Mouse (Mus musculus): Measurements from ENCODE around the gene Slc34a3. TPM values are rescaled to one million over a fixed set of nuclear protein-coding genes. Genes with fewer than 3 reads are reported as not detected.

The Slc34a3 gene
- total and polyA plus RNA-seq, 3 experiments = 0.03 to 0.04 TPM; not detected in 1

DNA sequence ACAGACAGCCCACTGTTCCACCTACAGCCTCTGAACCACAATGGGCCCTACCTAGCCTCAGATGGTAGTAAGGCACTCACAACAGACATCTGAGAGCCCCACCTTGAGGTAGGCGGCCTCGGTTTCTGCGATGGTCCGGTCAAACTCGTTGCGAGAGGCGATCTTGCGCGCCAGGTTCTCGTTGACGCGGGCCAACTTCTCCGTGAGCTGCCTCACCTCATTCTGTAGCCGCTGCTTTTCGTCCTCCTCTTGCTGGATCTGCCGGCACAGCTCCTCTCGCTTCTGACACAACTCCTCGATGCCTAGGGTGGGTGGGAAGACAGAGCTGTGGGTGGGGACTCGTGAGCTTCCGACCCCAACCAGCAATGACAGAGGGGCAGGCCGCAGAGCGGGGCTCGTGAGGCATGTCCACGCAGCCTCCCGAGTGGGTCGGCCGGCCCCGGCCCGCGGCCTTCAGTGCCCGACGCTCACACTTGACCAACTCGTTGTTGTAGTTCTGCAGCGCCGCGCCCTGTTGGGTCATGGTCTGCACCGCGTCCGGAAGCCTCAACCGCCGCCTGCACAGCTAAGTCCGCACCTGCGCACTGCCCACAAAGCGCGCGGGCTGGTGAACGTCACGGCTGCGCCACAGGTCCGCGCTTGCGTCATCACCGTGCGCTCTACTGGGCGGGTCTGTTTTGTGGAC lies 37.8 kb upstream of the Slc34a3 start, which contains the start of the genes Ssna1 and Anapc2 (continued):
- TF ChIP-seq RAD21 (IDR thresholded peaks at IDR 0.05; ENCODE audit: low read depth, low read length) = no peak; the same call in 1 of the 2 replicates
- peak; percentile 92 for TF ChIP-seq POLR2AphosphoS2 (IDR thresholded peaks at IDR 0.05; ENCODE audit: low read length)
- peak; percentile 65; the same call in 1 of the 2 replicates for TF ChIP-seq ZMIZ1 (IDR thresholded peaks at IDR 0.05; ENCODE audit: low read depth, low read length)
- TF ChIP-seq NELFE (IDR thresholded peaks at IDR 0.05; ENCODE audit: low read depth, low read length) = peak; percentile 85
- TF ChIP-seq E2F4 (IDR thresholded peaks at IDR 0.05; ENCODE audit: borderline replicate concordance, low read depth, low read length) = no peak; the same call in 1 of the 2 replicates
- TF ChIP-seq MAZ (IDR thresholded peaks at IDR 0.05; ENCODE audit: low read depth, low read length) = no peak
- TF ChIP-seq HCFC1 (IDR thresholded peaks at IDR 0.05; ENCODE audit: low read depth, low read length) = peak; percentile 93
- peak; percentile 63 for TF ChIP-seq MYB (IDR thresholded peaks at IDR 0.05; ENCODE audit: low read depth, low read length)
- no peak for TF ChIP-seq ZKSCAN1 (IDR thresholded peaks at IDR 0.05; ENCODE audit: low read depth, low read length)
- TF ChIP-seq EP300 (IDR thresholded peaks at IDR 0.05; ENCODE audit: low read depth in 1 of 2, low read length in 2 of 2) = 0 out of 4 replicates have a peak, but pooled peaks of 1 of the 2 experiments have one; percentile 8
- TF ChIP-seq CHD2 (IDR thresholded peaks at IDR 0.05; ENCODE audit: low read length) = no peak
- TF ChIP-seq SMC3 (IDR thresholded peaks at IDR 0.05; ENCODE audit: low read depth, low read length) = no peak
- peak; percentile 79 for TF ChIP-seq ELF1 (IDR thresholded peaks at IDR 0.05; ENCODE audit: low read depth, low read length)

DNA sequence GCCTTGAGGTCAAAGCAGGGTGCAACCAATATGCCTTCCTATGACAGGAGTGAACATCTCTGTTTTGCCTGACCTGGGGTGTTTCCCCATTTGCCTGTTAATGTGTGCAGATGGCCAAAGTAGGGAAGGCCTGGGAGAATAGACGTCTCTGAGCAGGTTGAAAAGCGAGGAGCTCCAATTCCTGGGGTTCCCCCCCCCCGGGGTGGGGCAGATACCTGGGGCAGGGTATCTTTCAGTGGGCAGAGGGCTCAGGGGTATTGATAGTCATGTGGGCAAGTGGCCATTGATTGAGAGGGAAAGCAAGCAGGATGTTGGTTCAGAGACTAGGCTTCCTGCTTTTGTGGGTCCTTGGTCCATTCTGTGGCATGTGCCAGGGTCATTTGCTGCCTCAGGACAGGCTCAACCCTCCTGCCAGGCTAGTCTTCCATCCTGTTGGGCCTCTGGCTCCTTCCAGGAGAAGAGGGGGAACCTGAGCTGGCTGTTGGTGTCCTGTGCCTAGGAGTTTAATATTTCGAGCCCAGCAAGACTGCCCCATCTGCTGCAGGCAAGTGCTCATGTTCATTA lies 33.7 kb upstream of the Slc34a3 start:
- Histone ChIP-seq H3K9ac (ENCODE audit: control insufficient read depth, low read depth, low read length, poor library complexity, severe bottlenecking) (no peak overlapping the region; the same call in 1 of the 2 replicates), H3K4me3 (ENCODE audit: control insufficient read depth in 1 of 2, insufficient read depth in 1 of 2, low read depth in 2 of 2, low read length in 2 of 2) (no peak overlapping the region), H3K4me1 (ENCODE audit: control insufficient read depth in 1 of 2, insufficient read depth in 2 of 2, low read length in 2 of 2) (peaks cover 10 to 53% of the 10 kb centered on the region in 2 experiments), H3K27ac (ENCODE audit: control insufficient read depth, low read depth, low read length) (peak overlapping the region; percentile 29), H3K9me3 (replicated peaks; ENCODE audit: insufficient read depth, low read length) (no peaks in the 10 kb centered on the region), H3K79me2 (ENCODE audit: control insufficient read depth, insufficient read depth, low read length, poor library complexity) (peaks cover 72% of the 10 kb centered on the region), H3K27me3 (ENCODE audit: control insufficient read depth in 1 of 2, insufficient read depth in 2 of 2, low read length in 2 of 2) (no peaks in the 10 kb centered on the region), H3K36me3 (ENCODE audit: control insufficient read depth in 1 of 2, insufficient read depth in 2 of 2, low read length in 2 of 2) (peaks cover 0 to 41% of the 10 kb centered on the region in 2 experiments; a peak in 3 of 4 replicates)
- DNase-seq (ENCODE audit: low read depth, low spot score) = no peak
- no peak for TF ChIP-seq SIN3A (IDR thresholded peaks at IDR 0.05; ENCODE audit: low read length)
- TF ChIP-seq ZKSCAN1 (IDR thresholded peaks at IDR 0.05; ENCODE audit: low read depth, low read length) = no peak
- peak; percentile 53; the same call in 1 of the 2 replicates for TF ChIP-seq ETS1 (IDR thresholded peaks at IDR 0.05; ENCODE audit: low read depth, low read length)

DNA sequence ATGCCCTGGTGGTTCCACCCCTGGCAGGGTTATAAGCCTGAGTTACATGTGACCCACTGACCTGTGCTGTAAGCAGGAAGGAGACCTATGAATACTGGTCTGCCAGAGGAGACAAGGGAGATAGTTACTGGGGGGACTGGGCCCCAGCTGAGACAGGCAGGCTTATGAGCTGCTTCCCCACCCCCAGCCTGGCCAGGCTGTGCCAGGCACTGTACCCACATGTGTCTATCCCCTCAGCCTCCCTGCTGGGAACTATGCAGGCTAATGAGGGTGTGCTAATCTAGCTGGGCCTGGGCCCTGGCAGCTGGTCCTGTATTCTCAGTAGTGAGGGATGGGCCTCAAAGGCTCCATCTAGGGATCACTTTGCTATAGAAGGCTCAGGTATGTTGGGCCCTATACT lies 33.1 kb upstream of the Slc34a3 start:
- H3K9ac ChIP-seq (ENCODE audit: control insufficient read depth, low read depth, low read length, poor library complexity, severe bottlenecking) = peak overlapping the region; percentile 66
- peaks cover 0 to 41% of the 10 kb centered on the region in 2 experiments; a peak in 3 of 4 replicates for H3K36me3 ChIP-seq (ENCODE audit: control insufficient read depth in 1 of 2, insufficient read depth in 2 of 2, low read length in 2 of 2)
- peak overlapping the region; percentile 46 to 63 for H3K4me3 ChIP-seq (ENCODE audit: control insufficient read depth in 1 of 2, insufficient read depth in 1 of 2, low read depth in 2 of 2, low read length in 2 of 2)

More for the DNA sequence above, 33.1 kb upstream of the Slc34a3 start:
- peaks cover 70% of the 10 kb centered on the region for H3K79me2 ChIP-seq (ENCODE audit: control insufficient read depth, insufficient read depth, low read length, poor library complexity)
- TF ChIP-seq POLR2A (IDR thresholded peaks at IDR 0.05; ENCODE audit: control insufficient read depth in 1 of 2, insufficient read depth in 1 of 2, low read depth in 1 of 2, low read length in 2 of 2, poor library complexity in 1 of 2) (0 out of 4 replicates have a peak, but pooled peaks of 1 of the 2 experiments have one; percentile 18), HCFC1 (IDR thresholded peaks at IDR 0.05; ENCODE audit: low read depth, low read length) (no peak)
- H3K27me3 ChIP-seq (ENCODE audit: control insufficient read depth in 1 of 2, insufficient read depth in 2 of 2, low read length in 2 of 2) = no peaks in the 10 kb centered on the region
- peak; percentile 51 for DNase-seq (ENCODE audit: low read depth, low spot score)
- H3K4me1 ChIP-seq (ENCODE audit: control insufficient read depth in 1 of 2, insufficient read depth in 2 of 2, low read length in 2 of 2) = peaks cover 10 to 53% of the 10 kb centered on the region in 2 experiments
- peak overlapping the region; percentile 70 for H3K27ac ChIP-seq (ENCODE audit: control insufficient read depth, low read depth, low read length)
- no peaks in the 10 kb centered on the region for H3K9me3 ChIP-seq (replicated peaks; ENCODE audit: insufficient read depth, low read length)
